ENCODE assay signal across 27 mouse cellular contexts in genomic region chr2:48493574-48493973, GRCm38 (mm10).
A peak's percentile ranks its signal among the peaks of the same experiment; 100 is the strongest.
DNase-seq lines count a peak whose midpoint lies in the region; ATAC-seq and TF ChIP-seq lines count a peak whose summit lies in the region.
"Had no signal": no experiment of that assay in that cellular context is flagged by ENCODE, and none has a peak within 500 bp of the region (broad histone marks: within the 10 kb centered on the region; RNA-seq: fewer than 3 reads in every experiment).

No protein-coding gene starts in this region.

- TF ChIP-seq EP300 in lung, postnatal 0 days (IDR thresholded peaks at IDR 0.05) = no peak

- H3K4me2 ChIP-seq in hindbrain, embryonic 14.5 days (replicated peaks) = no peak overlapping the region
- H3K4me2 ChIP-seq in hindbrain, embryonic 13.5 days = no peak overlapping the region
- H3K4me2 ChIP-seq in lung, embryonic 14.5 days = no peak overlapping the region
- H3K4me2 ChIP-seq in lung, postnatal 0 days (replicated peaks; ENCODE audit: low read depth, low read length) = no peak overlapping the region
- H3K4me2 ChIP-seq: embryonic facial prominence, embryonic 12.5 days; forebrain, embryonic 12.5 days; forebrain, embryonic 15.5 days; heart, embryonic 12.5 days; heart, embryonic 15.5 days; hindbrain, embryonic 15.5 days had no signal

- 70% methylated on average over 3 of the region's 3 CpGs for WGBS in hindbrain, embryonic 14.5 days
- 76% methylated on average over 3 of the region's 3 CpGs for WGBS in hindbrain, embryonic 13.5 days
- WGBS in lung, embryonic 14.5 days = 46% methylated on average over 3 of the region's 3 CpGs
- 45% methylated on average over 3 of the region's 3 CpGs for WGBS in lung, postnatal 0 days

- no peak for TF ChIP-seq CTCF in lung, embryonic 14.5 days (IDR thresholded peaks at IDR 0.05; ENCODE audit: low read depth)
- TF ChIP-seq CTCF in lung, postnatal 0 days (IDR thresholded peaks at IDR 0.05) = no peak

- H3K9ac ChIP-seq in hindbrain, embryonic 14.5 days = no peak overlapping the region
- no peak overlapping the region for H3K9ac ChIP-seq in hindbrain, embryonic 13.5 days
- no peak overlapping the region for H3K9ac ChIP-seq in lung, embryonic 14.5 days
- no peak overlapping the region for H3K9ac ChIP-seq in lung, postnatal 0 days (replicated peaks; ENCODE audit: low read depth)
- H3K9ac ChIP-seq: embryonic facial prominence, embryonic 12.5 days; forebrain, embryonic 12.5 days; forebrain, embryonic 15.5 days; heart, embryonic 12.5 days; heart, embryonic 15.5 days; hindbrain, embryonic 15.5 days had no signal

- H3K36me3 ChIP-seq in hindbrain, embryonic 14.5 days (replicated peaks; ENCODE audit: control insufficient read depth, insufficient read depth) = no peaks in the 10 kb centered on the region
- no peaks in the 10 kb centered on the region for H3K36me3 ChIP-seq in hindbrain, embryonic 13.5 days
- no peaks in the 10 kb centered on the region for H3K36me3 ChIP-seq in lung, embryonic 14.5 days (ENCODE audit: insufficient read depth)
- H3K36me3 ChIP-seq in lung, postnatal 0 days (ENCODE audit: insufficient read depth, low read length) = no peaks in the 10 kb centered on the region
- H3K36me3 ChIP-seq: embryonic facial prominence, embryonic 12.5 days; forebrain, embryonic 12.5 days; forebrain, embryonic 15.5 days; G1E; heart, embryonic 12.5 days; heart, embryonic 15.5 days; hindbrain, embryonic 10.5 days; hindbrain, embryonic 15.5 days had no signal

- H3K4me1 ChIP-seq in hindbrain, embryonic 14.5 days (replicated peaks; ENCODE audit: control insufficient read depth, insufficient read depth, low read length) = no peaks in the 10 kb centered on the region
- H3K4me1 ChIP-seq in hindbrain, embryonic 13.5 days (replicated peaks) = no peaks in the 10 kb centered on the region
- H3K4me1 ChIP-seq in lung, embryonic 14.5 days (ENCODE audit: insufficient read depth) = no peaks in the 10 kb centered on the region; the same call in 1 of the 2 replicates
- no peaks in the 10 kb centered on the region for H3K4me1 ChIP-seq in lung, postnatal 0 days (ENCODE audit: insufficient read depth, low read depth, low read length)
- H3K4me1 ChIP-seq: embryonic facial prominence, embryonic 12.5 days; forebrain, embryonic 12.5 days; forebrain, embryonic 15.5 days; heart, embryonic 12.5 days; heart, embryonic 15.5 days; hindbrain, embryonic 10.5 days; hindbrain, embryonic 15.5 days had no signal

- 0 out of 2 replicates have a peak overlapping the region, but pooled peaks have one; percentile 3 for H3K27ac ChIP-seq in hindbrain, embryonic 14.5 days
- H3K27ac ChIP-seq in hindbrain, embryonic 13.5 days = no peak overlapping the region
- H3K27ac ChIP-seq in lung, embryonic 14.5 days (ENCODE audit: low read depth) = no peak overlapping the region
- H3K27ac ChIP-seq in lung, postnatal 0 days (ENCODE audit: low read length) = peak overlapping the region; percentile 47
- H3K27ac ChIP-seq: embryonic facial prominence, embryonic 12.5 days; forebrain, embryonic 12.5 days; forebrain, embryonic 15.5 days; heart, embryonic 15.5 days; hindbrain, embryonic 10.5 days; hindbrain, embryonic 15.5 days had no signal

- no peak for DNase-seq in hindbrain, embryonic 14.5 days (ENCODE audit: low spot score)
- DNase-seq in lung, embryonic 14.5 days = no peak
- no peak for DNase-seq in lung, postnatal 25 days (ENCODE audit: low spot score)
- peak; percentile 54 for DNase-seq in lung, postnatal 0 days (ENCODE audit: low spot score)
- no peak for DNase-seq in lung, postnatal 10 days
- DNase-seq: adrenal gland, postnatal 10 days; adrenal gland, postnatal 36 days; B cell, adult 2 months; cerebellum, adult 18-20 months; cerebellum, adult 9-10 months; cerebellum, postnatal 14 days; gastrocnemius, postnatal 25 days; heart, adult 18-20 months; heart, postnatal 10 days; heart, postnatal 36 days had no signal

- no peaks in the 10 kb centered on the region for H3K27me3 ChIP-seq in hindbrain, embryonic 14.5 days (ENCODE audit: control insufficient read depth, insufficient read depth, low read length)
- no peaks in the 10 kb centered on the region for H3K27me3 ChIP-seq in hindbrain, embryonic 13.5 days
- H3K27me3 ChIP-seq in lung, embryonic 14.5 days (ENCODE audit: insufficient read depth, low read length) = no peaks in the 10 kb centered on the region
- no peaks in the 10 kb centered on the region for H3K27me3 ChIP-seq in lung, postnatal 0 days (replicated peaks; ENCODE audit: insufficient read depth, low read length)
- H3K27me3 ChIP-seq: CH12.LX; embryonic facial prominence, embryonic 12.5 days; forebrain, embryonic 12.5 days; forebrain, embryonic 15.5 days; heart, embryonic 12.5 days; heart, embryonic 15.5 days; hindbrain, embryonic 15.5 days; Patski had no signal

- ATAC-seq in hindbrain, embryonic 14.5 days (ENCODE audit: low FRiP score) = no peak
- ATAC-seq in hindbrain, embryonic 13.5 days (ENCODE audit: low FRiP score) = no peak
- ATAC-seq in lung, embryonic 14.5 days (ENCODE audit: insufficient read depth) = peak; percentile 75
- peak; percentile 48 for ATAC-seq in lung, postnatal 0 days
- ATAC-seq: forebrain, embryonic 15.5 days; Patski had no signal

- no peaks in the 10 kb centered on the region for H3K9me3 ChIP-seq in hindbrain, embryonic 14.5 days (ENCODE audit: control insufficient read depth, low read length)
- no peaks in the 10 kb centered on the region for H3K9me3 ChIP-seq in hindbrain, embryonic 13.5 days
- no peaks in the 10 kb centered on the region for H3K9me3 ChIP-seq in lung, embryonic 14.5 days (ENCODE audit: low read depth, low read length)
- H3K9me3 ChIP-seq in lung, postnatal 0 days (ENCODE audit: low read length) = no peaks in the 10 kb centered on the region
- H3K9me3 ChIP-seq: forebrain, embryonic 15.5 days; G1E; heart, embryonic 12.5 days; heart, embryonic 15.5 days; hindbrain, embryonic 10.5 days; hindbrain, embryonic 15.5 days had no signal

- H3K4me3 ChIP-seq in hindbrain, embryonic 14.5 days (replicated peaks; ENCODE audit: low read length) = no peak overlapping the region
- H3K4me3 ChIP-seq in hindbrain, embryonic 13.5 days = no peak overlapping the region
- no peak overlapping the region for H3K4me3 ChIP-seq in lung, embryonic 14.5 days (ENCODE audit: low read depth, low read length)
- H3K4me3 ChIP-seq in lung, postnatal 0 days (ENCODE audit: low read depth, low read length) = no peak overlapping the region
- H3K4me3 ChIP-seq: embryonic facial prominence, embryonic 12.5 days; erythroblast, embryonic 14.5 days; forebrain, embryonic 12.5 days; forebrain, embryonic 15.5 days; heart, embryonic 12.5 days; heart, embryonic 15.5 days; hindbrain, embryonic 10.5 days; hindbrain, embryonic 15.5 days had no signal

Comparison
In these comparisons a context has a peak if more than half of its experiments do, and no peak if none do; other contexts are left out.
1. H3K27ac ChIP-seq: peak in hindbrain, embryonic 14.5 days (single experiment) and lung, postnatal 0 days (single experiment); none in hindbrain, embryonic 13.5 days (single experiment) and lung, embryonic 14.5 days (single experiment).
2. ATAC-seq: peak in lung, embryonic 14.5 days (single experiment) and lung, postnatal 0 days (single experiment); none in hindbrain, embryonic 14.5 days (single experiment) and hindbrain, embryonic 13.5 days (single experiment).